Mouse (Mus musculus) neural tube, embryonic 15.5 days (tissue): Measurements from ENCODE around the gene Thnsl1. TPM values are rescaled to one million over a fixed set of nuclear protein-coding genes. Genes with fewer than 3 reads are reported as not detected.

ENCODE experiments used
- ATAC-seq: fragments of 200-750 bp; cut with Nextera tagmentation; 2 replicates; pipeline ENCODE4 v1.8.0; 2017; ENCODE audit warnings: mild to moderate bottlenecking, moderate TSS enrichment, moderate library complexity; ENCODE audit not compliant: low FRiP score
- H3K27ac ChIP-seq: fragments of 300-500 bp; sonication (generic); replicated peaks from 2 replicates; pipeline ENCODE4 v1.5.1; 2015; ENCODE audit warnings: mild to moderate bottlenecking, inconsistent platforms
- H3K27me3 ChIP-seq: fragments of 300-500 bp; sonication (generic); replicated peaks from 2 replicates; pipeline ENCODE4 v1.6.1; 2015; ENCODE audit warnings: inconsistent platforms
- H3K36me3 ChIP-seq: fragments of 300-500 bp; sonication (generic); 2 replicates; pipeline ENCODE4 v1.6.1; 2015; ENCODE audit warnings: inconsistent platforms
- H3K4me1 ChIP-seq: fragments of 300-500 bp; sonication (generic); 2 replicates; pipeline ENCODE4 v1.6.1; 2015; ENCODE audit warnings: inconsistent platforms
- H3K4me2 ChIP-seq: fragments of 300-500 bp; sonication (generic); 2 replicates; pipeline ENCODE4 v1.6.1; 2015; ENCODE audit warnings: inconsistent platforms, mild to moderate bottlenecking, moderate library complexity
- H3K4me3 ChIP-seq: fragments of 300-500 bp; sonication (generic); replicated peaks from 2 replicates; pipeline ENCODE4 v1.5.1; 2015; ENCODE audit warnings: mild to moderate bottlenecking, inconsistent platforms
- H3K9ac ChIP-seq: fragments of 300-500 bp; sonication (generic); replicated peaks from 2 replicates; pipeline ENCODE4 v1.6.1; 2015; ENCODE audit warnings: mild to moderate bottlenecking, inconsistent platforms
- H3K9me3 ChIP-seq: fragments of 300-500 bp; sonication (generic); replicated peaks from 2 replicates; pipeline ENCODE4 v1.6.1; 2016; ENCODE audit warnings: inconsistent platforms
- WGBS: fragments of 180-500 bp; shearing (Covaris S2); methylation state at CpG from one replicate; pipeline ENCODE4 v1.1.7; 2015; ENCODE audit warnings: mixed read lengths; 5-methylcytosine and 5-hydroxymethylcytosine counted together
- polyA plus RNA-seq: library from polyadenylated mRNA; unstranded; fragments of >200 nt; fragmentation: Nextera tagmentation; extraction: Ambion mirVana; gene quantifications from 2 replicates; pipeline ENCODE4 v1.2.1, GENCODE M21; 2015

Thnsl1 gene
- polyA plus RNA-seq, 1 experiment from 2014 or later = 20.2 TPM

- no peaks in the 10 kb centered on the region for H3K9me3 ChIP-seq
- ATAC-seq = peak; percentile 93
Measured at GRCm38 (mm10) chr2:21205831-21206159, 271 bp downstream of the Thnsl1 start.

GRCm38 (mm10) chr2:21206278-21206677 is 754 bp downstream of the Thnsl1 start:
- Histone ChIP-seq H3K36me3 (no peaks in the 10 kb centered on the region; the same call in 1 of the 2 replicates), H3K27me3 (no peaks in the 10 kb centered on the region), H3K4me2 (peak overlapping the region; percentile 72), H3K4me1 (peaks cover 19% of the 10 kb centered on the region), H3K4me3 (peak overlapping the region; percentile 75), H3K9ac (peak overlapping the region; percentile 63), H3K27ac (peak overlapping the region; percentile 88), H3K9me3 (no peaks in the 10 kb centered on the region)
- ATAC-seq = no peak
- 46% methylated on average over 6 of the region's 6 CpGs for WGBS

More at GRCm38 (mm10) chr2:21205831-21206159, 271 bp downstream of the Thnsl1 start:
- Histone ChIP-seq H3K27me3 (no peaks in the 10 kb centered on the region), H3K4me2 (peak overlapping the region; percentile 72), H3K27ac (peak overlapping the region; percentile 88), H3K4me1 (peaks cover 19% of the 10 kb centered on the region), H3K4me3 (peak overlapping the region; percentile 75), H3K9ac (peak overlapping the region; percentile 63), H3K36me3 (no peaks in the 10 kb centered on the region; the same call in 1 of the 2 replicates)
- WGBS = under 1% methylated on average over 19 of the region's 19 CpGs

- Histone ChIP-seq H3K9ac (no peak overlapping the region), H3K27ac (no peak overlapping the region), H3K36me3 (peaks cover 8% of the 10 kb centered on the region), H3K4me1 (peaks cover 10% of the 10 kb centered on the region), H3K9me3 (no peaks in the 10 kb centered on the region), H3K27me3 (no peaks in the 10 kb centered on the region), H3K4me3 (no peak overlapping the region), H3K4me2 (no peak overlapping the region)
- ATAC-seq = no peak
- WGBS = 81% methylated on average over 6 of the region's 6 CpGs
Measured at GRCm38 (mm10) chr2:21211361-21211760, 5.8 kb downstream of the Thnsl1 start.

GRCm38 (mm10) chr2:21214322-21214721 is 8.8 kb downstream of the Thnsl1 start:
- ATAC-seq = no peak
- H3K4me1 ChIP-seq = no peaks in the 10 kb centered on the region
- H3K4me3 ChIP-seq = no peak overlapping the region
- H3K27ac ChIP-seq = no peak overlapping the region
- H3K4me2 ChIP-seq = no peak overlapping the region
- no peaks in the 10 kb centered on the region for H3K9me3 ChIP-seq
- no peak overlapping the region for H3K9ac ChIP-seq
- H3K27me3 ChIP-seq = no peaks in the 10 kb centered on the region
- peaks cover 16% of the 10 kb centered on the region for H3K36me3 ChIP-seq

- no peak overlapping the region for H3K9ac ChIP-seq
- H3K4me3 ChIP-seq = no peak overlapping the region
- no peak overlapping the region for H3K27ac ChIP-seq
- H3K36me3 ChIP-seq = peaks cover 16% of the 10 kb centered on the region
- H3K4me2 ChIP-seq = no peak overlapping the region
- H3K4me1 ChIP-seq = no peaks in the 10 kb centered on the region
- WGBS = 98% methylated on average over 2 of the region's 2 CpGs
- H3K27me3 ChIP-seq = no peaks in the 10 kb centered on the region
- H3K9me3 ChIP-seq = no peaks in the 10 kb centered on the region
- no peak for ATAC-seq
Measured at GRCm38 (mm10) chr2:21215284-21215683, 9.8 kb downstream of the Thnsl1 start.

- Histone ChIP-seq H3K9me3 (no peaks in the 10 kb centered on the region), H3K4me3 (no peak overlapping the region), H3K4me1 (no peaks in the 10 kb centered on the region), H3K27ac (no peak overlapping the region), H3K4me2 (no peak overlapping the region), H3K36me3 (0 out of 2 replicates have a peak, but pooled peaks cover 3% of the 10 kb centered on the region), H3K27me3 (no peaks in the 10 kb centered on the region), H3K9ac (no peak overlapping the region)
- 92% methylated on average over 9 of the region's 9 CpGs for WGBS
- no peak for ATAC-seq
Measured at GRCm38 (mm10) chr2:21222453-21223384, 17.2 kb downstream of the Thnsl1 start.

GRCm38 (mm10) chr2:21230276-21230675 is 24.8 kb downstream of the Thnsl1 start:
- Histone ChIP-seq H3K4me3 (no peak overlapping the region), H3K27ac (no peak overlapping the region), H3K9ac (no peak overlapping the region), H3K27me3 (no peaks in the 10 kb centered on the region), H3K4me1 (no peaks in the 10 kb centered on the region), H3K36me3 (no peaks in the 10 kb centered on the region), H3K4me2 (no peak overlapping the region), H3K9me3 (no peaks in the 10 kb centered on the region)
- ATAC-seq = no peak
- WGBS = 69% methylated on average over 2 of the region's 2 CpGs

GRCm38 (mm10) chr2:21231147-21231546 is 25.6 kb downstream of the Thnsl1 start:
- WGBS = 87% methylated on average over 3 of the region's 3 CpGs
- H3K27me3 ChIP-seq = no peaks in the 10 kb centered on the region
- H3K4me2 ChIP-seq = no peak overlapping the region

GRCm38 (mm10) chr2:21234871-21235648 is 29.5 kb downstream of the Thnsl1 start:
- H3K27me3 ChIP-seq = no peaks in the 10 kb centered on the region
- 85% methylated on average over 9 of the region's 9 CpGs for WGBS
- H3K4me2 ChIP-seq = no peak overlapping the region
- H3K36me3 ChIP-seq = no peaks in the 10 kb centered on the region
- H3K27ac ChIP-seq = no peak overlapping the region
- H3K9me3 ChIP-seq = no peaks in the 10 kb centered on the region
- H3K4me3 ChIP-seq = no peak overlapping the region
- no peak for ATAC-seq
- no peaks in the 10 kb centered on the region for H3K4me1 ChIP-seq
- no peak overlapping the region for H3K9ac ChIP-seq

More at GRCm38 (mm10) chr2:21231147-21231546, 25.6 kb downstream of the Thnsl1 start:
- Histone ChIP-seq H3K9me3 (no peaks in the 10 kb centered on the region), H3K27ac (no peak overlapping the region), H3K36me3 (no peaks in the 10 kb centered on the region), H3K9ac (no peak overlapping the region), H3K4me3 (no peak overlapping the region), H3K4me1 (no peaks in the 10 kb centered on the region)
- ATAC-seq = no peak

GRCm38 (mm10) chr2:21235844-21236386 is 30.4 kb downstream of the Thnsl1 start:
- WGBS = 94% methylated on average over 4 of the region's 4 CpGs
- ATAC-seq = no peak
- no peaks in the 10 kb centered on the region for H3K4me1 ChIP-seq

GRCm38 (mm10) chr2:21236846-21237245 is 31.3 kb downstream of the Thnsl1 start:
- H3K4me3 ChIP-seq = no peak overlapping the region
- H3K4me1 ChIP-seq = no peaks in the 10 kb centered on the region
- H3K27ac ChIP-seq = no peak overlapping the region
- H3K36me3 ChIP-seq = no peaks in the 10 kb centered on the region
- 73% methylated on average over 5 of the region's 5 CpGs for WGBS
- H3K9me3 ChIP-seq = no peaks in the 10 kb centered on the region
- H3K27me3 ChIP-seq = no peaks in the 10 kb centered on the region
- no peak overlapping the region for H3K9ac ChIP-seq
- H3K4me2 ChIP-seq = no peak overlapping the region
- ATAC-seq = no peak

More at GRCm38 (mm10) chr2:21235844-21236386, 30.4 kb downstream of the Thnsl1 start:
- Histone ChIP-seq H3K9ac (no peak overlapping the region), H3K4me3 (no peak overlapping the region), H3K27me3 (no peaks in the 10 kb centered on the region), H3K4me2 (no peak overlapping the region), H3K27ac (no peak overlapping the region), H3K9me3 (no peaks in the 10 kb centered on the region), H3K36me3 (no peaks in the 10 kb centered on the region)
